Mouse (Mus musculus): ENCODE data around the gene E130114P18Rik.

- TF ChIP-seq CTCF (IDR thresholded peaks at IDR 0.05; ENCODE audit: borderline replicate concordance, extremely low read depth, insufficient read depth, insufficient read length): no peak
- TF ChIP-seq POLR2A (IDR thresholded peaks at IDR 0.05; ENCODE audit: borderline replicate concordance, extremely low read depth, insufficient read depth, insufficient read length, poor library complexity, severe bottlenecking): 0 out of 2 replicates have a peak, but pooled peaks have one; percentile 31
Observed at GRCm38 (mm10) chr4:97757207-97757977, 20.5 kb downstream of the E130114P18Rik start.
